Mouse (Mus musculus) erythroid progenitor cell, adult 5-6 weeks (primary cell): ENCODE data around the gene Galnt15. TPM values are rescaled to one million over a fixed set of nuclear protein-coding genes. Genes with fewer than 3 reads are reported as not detected.
A peak's percentile ranks its signal among the peaks of the same experiment; 100 is the strongest.
"Not testable (repeated sequence)": the region's sequence is repeated elsewhere in the genome, so short reads cannot be mapped to it uniquely, and the experiment has no call there.

ENCODE experiments used
- ATAC-seq: replicated peaks from 2 replicates; pipeline ENCODE4 v1.8.0; 2016; ENCODE audit warnings: moderate number of reproducible peaks, mild to moderate bottlenecking, moderate TSS enrichment, inconsistent platforms; ENCODE audit not compliant: poor library complexity, low FRiP score, severe bottlenecking
- total RNA-seq, 2 experiments: library from RNA; stranded (forward) in 1 of 2; stranded (reverse) in 1 of 2; fragments of 150-400 nt in 1 of 2; fragments of 186-747, 209-891 nt in 1 of 2; gene quantifications; 2 replicates each; pipeline versions ENCODE4 v1.2.3 to v1.2.4; 2015 to 2017; ENCODE audit warnings: low replicate concordance in 2 of 2

Galnt15 gene
- total RNA-seq, 2 experiments from 2014 or later: not detected

- ATAC-seq: peak; percentile 93
Observed at GRCm38 (mm10) chr14:32085486-32086201, 56.9 kb downstream of the Galnt15 start, which contains the start of gene Dph3. Dph3 (minus strand) TSS chr14:32085729.

DNA sequence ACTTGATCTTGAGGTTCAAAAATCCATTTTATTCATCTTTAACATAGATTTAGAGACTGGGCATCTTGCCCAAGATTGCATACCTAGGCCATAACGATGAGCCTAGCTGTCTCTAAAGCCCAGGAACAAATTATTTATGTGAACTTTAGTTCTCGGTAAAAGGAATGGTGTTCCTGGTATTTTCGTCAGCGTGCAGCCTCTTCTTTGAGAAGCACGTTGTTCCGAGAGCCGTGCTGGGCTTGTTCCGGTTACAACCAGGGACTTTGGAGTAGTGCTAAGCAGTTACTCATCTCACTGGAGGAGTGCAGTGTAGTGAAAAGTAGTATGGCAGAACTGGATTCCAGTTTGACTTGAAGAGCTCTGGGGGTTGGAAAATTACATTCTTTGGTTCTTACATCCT is 57.4 kb downstream of the Galnt15 start:
- peak; percentile 8; the same call in 1 of the 2 replicates for ATAC-seq

- ATAC-seq: not testable (repeated sequence)
Observed at GRCm38 (mm10) chr14:32087584-32088248, 58.9 kb downstream of the Galnt15 start.

GRCm38 (mm10) chr14:32091124-32091523 is 62.3 kb downstream of the Galnt15 start:
- no peak for ATAC-seq

DNA sequence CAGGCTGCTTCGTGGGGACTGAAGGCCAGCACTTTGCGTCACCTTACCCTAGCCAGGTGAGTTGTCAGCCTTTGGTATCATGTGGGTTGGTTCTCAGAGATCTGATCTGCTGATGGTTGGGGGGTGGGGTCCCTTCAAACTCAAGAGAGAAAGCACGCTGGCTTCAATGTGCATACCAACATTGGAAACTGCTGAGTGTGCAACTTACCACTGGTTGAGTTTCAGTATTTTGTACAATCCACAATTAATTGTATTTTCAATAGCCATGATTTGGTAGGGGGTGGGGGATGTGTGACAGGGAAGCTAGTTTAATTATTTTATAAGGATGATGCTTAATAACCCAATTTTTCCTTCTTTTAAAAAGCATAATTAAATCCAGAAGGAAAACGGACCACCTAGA is 62.9 kb downstream of the Galnt15 start:
- no peak for ATAC-seq

GRCm38 (mm10) chr14:32093018-32093417 is 64.2 kb downstream of the Galnt15 start:
- ATAC-seq: no peak

DNA sequence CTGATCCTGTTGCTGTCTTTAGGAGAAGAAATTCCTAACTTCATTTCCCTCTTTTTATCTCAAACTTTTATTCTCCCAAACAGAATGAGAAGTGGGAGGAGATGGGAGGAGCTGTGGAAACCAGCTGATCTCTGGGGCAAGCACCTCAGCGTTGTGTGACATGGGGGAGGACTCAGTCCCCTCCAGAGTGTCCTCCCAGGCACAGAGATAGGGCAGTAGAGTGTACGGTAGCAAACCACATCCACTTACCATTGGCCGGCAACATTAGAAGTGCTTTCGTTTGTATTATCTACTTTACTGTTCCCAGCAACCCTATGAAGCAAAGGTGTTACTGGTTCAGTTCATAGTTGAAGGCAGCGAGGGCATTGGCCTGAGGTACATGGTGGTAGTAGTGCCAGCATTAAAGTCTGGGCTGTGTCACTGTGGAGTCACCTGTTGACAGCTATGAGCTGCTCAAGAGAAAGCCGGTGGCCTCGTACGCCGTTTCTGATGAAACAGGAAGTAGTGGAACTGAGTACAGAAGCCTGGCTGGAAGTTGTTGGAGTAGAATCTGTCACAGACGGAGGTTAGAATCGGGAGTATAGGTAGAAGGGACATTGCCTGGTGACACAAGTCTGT is 64.8 kb downstream of the Galnt15 start:
- ATAC-seq: 0 out of 2 replicates have a peak, but pooled peaks have one; percentile 12

- no peak for ATAC-seq
Observed at GRCm38 (mm10) chr14:32095646-32096045, 66.9 kb downstream of the Galnt15 start.

GRCm38 (mm10) chr14:32096740-32097139 is 68.0 kb downstream of the Galnt15 start:
- no peak for ATAC-seq

GRCm38 (mm10) chr14:32097691-32098090 is 68.9 kb downstream of the Galnt15 start:
- no peak for ATAC-seq

- ATAC-seq: no peak
Observed at GRCm38 (mm10) chr14:32098951-32099350, 70.2 kb downstream of the Galnt15 start.

DNA sequence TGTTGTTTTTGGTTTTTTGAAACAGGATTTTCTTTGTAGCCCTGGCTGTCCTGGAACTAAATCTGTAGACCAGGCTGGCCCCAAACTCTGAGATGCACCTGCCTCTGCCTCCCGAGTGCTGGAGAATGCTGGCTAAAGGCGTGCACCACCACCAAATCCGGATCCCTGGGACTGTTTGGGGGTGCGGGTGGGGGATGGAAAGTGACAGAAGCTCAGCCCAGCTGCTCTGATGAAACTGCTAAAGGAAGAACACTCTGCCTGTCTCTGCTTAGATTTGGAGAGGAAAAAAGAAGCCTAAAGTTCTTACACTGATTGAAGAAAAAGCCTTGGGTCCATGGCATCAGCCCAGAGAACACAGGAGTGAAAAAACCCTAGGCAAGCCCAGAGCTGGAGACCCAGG is 74.8 kb downstream of the Galnt15 start:
- no peak for ATAC-seq

DNA sequence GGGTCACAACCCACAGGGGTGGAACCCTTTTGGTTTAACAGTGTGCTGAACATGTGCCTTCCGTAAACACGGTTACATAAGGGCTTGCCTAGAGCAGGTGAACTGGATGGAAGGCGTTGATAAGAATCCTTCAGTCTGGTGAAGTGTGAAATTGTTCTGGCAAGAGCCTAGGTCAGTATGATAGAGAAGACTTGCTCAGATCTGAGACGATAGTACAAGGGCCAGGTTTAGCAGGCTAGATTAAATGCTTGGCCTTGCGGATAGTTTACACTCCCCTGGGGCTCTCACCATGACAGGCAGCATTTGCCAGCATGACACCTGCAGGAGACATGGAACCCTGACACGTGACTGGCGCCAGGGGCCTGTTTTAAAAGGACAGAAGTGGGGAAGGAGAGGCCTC is 76.9 kb downstream of the Galnt15 start:
- no peak for ATAC-seq

DNA sequence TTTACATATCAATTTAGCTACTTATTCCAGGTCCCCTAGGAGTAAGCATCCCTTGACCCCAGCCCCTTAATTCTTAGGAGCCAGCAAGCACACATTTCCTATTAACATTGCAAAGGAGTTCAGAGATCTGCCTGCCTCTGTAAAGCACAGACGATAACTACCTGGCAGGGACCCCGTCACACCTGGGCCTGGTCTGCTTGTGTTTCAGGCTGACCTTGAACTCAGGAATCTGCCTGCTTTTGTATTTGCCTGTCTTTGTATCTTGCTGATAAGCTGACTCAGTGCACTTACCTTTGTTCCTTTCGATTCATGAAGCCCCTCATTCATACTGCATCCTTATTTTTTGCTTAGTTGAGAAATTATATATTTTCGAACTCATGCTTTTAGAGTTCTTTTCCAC is 78.1 kb downstream of the Galnt15 start:
- no peak for ATAC-seq

Other genes with a start within 250 kb of the Galnt15 start
- gene Ankrd28, start 198.3 kb upstream of the Galnt15 start, total RNA-seq (2015; ENCODE audit: low replicate concordance): 21.4 and 21.6 TPM in 2 replicates
- 20.4 and 26.2 TPM in 2 replicates for gene Ankrd28, start 198.3 kb upstream of the Galnt15 start, total RNA-seq (2017; ENCODE audit: low replicate concordance)
- 3.6 and 10.5 TPM in 2 replicates for gene Oxnad1, start 56.4 kb downstream of the Galnt15 start, total RNA-seq (2015; ENCODE audit: low replicate concordance)
- 9.8 and 26.6 TPM in 2 replicates for gene Oxnad1, start 56.4 kb downstream of the Galnt15 start, total RNA-seq (2017; ENCODE audit: low replicate concordance)
- 33.1 and 67.8 TPM in 2 replicates for gene Dph3, start 56.7 kb downstream of the Galnt15 start, total RNA-seq (2015; ENCODE audit: low replicate concordance)
- 9.1 and 12.5 TPM in 2 replicates for gene Dph3, start 56.7 kb downstream of the Galnt15 start, total RNA-seq (2017; ENCODE audit: low replicate concordance)
- gene Msmb, start 113.0 kb downstream of the Galnt15 start, total RNA-seq (2015; ENCODE audit: low replicate concordance): not detected in 2 replicates
- gene Msmb, start 113.0 kb downstream of the Galnt15 start, total RNA-seq (2017; ENCODE audit: low replicate concordance): not detected in 2 replicates
- 292 and 362 TPM in 2 replicates for gene Ncoa4, start 130.9 kb downstream of the Galnt15 start, total RNA-seq (2015; ENCODE audit: low replicate concordance)
- 249 and 315 TPM in 2 replicates for gene Ncoa4, start 130.9 kb downstream of the Galnt15 start, total RNA-seq (2017; ENCODE audit: low replicate concordance)
- gene Timm23, start 172.9 kb downstream of the Galnt15 start, total RNA-seq (2015; ENCODE audit: low replicate concordance): 50.3 and 60.2 TPM in 2 replicates
- 35.0 and 38.0 TPM in 2 replicates for gene Timm23, start 172.9 kb downstream of the Galnt15 start, total RNA-seq (2017; ENCODE audit: low replicate concordance)
- 26.3 and 28.1 TPM in 2 replicates for gene Parg, start 173.0 kb downstream of the Galnt15 start, total RNA-seq (2015; ENCODE audit: low replicate concordance)
- 61.9 and 69.3 TPM in 2 replicates for gene Parg, start 173.0 kb downstream of the Galnt15 start, total RNA-seq (2017; ENCODE audit: low replicate concordance)